Mouse (Mus musculus) right cerebral cortex, postnatal 14 days (tissue): ENCODE results near the gene Cyp46a1.

ENCODE experiments used
- DNase-seq: peaks from one replicate; pipeline ENCODE4 v3.0.0; 2022

Cyp46a1 gene

DNA sequence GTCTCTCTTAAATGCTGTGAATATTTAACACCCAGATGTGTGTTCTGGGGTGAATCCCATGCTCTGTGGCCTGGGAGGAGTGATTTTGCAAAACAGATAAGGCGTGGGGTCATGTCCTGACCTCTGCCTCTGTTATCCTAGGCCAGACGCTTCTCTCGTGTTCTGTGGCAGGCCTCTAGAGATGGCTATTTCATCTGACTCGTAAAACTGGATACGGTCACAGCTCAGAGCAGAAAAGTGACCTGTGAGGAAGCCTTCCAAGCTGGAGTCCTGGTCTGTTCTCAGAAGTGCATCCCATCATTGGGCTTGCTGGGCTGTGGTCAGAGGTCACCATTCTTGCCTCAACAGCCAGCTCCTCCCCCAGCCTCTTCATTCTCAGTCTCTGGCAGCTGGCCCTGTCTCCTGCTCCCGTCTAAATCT lies 21.7 kb upstream of the Cyp46a1 start:
- no peak for DNase-seq

DNA sequence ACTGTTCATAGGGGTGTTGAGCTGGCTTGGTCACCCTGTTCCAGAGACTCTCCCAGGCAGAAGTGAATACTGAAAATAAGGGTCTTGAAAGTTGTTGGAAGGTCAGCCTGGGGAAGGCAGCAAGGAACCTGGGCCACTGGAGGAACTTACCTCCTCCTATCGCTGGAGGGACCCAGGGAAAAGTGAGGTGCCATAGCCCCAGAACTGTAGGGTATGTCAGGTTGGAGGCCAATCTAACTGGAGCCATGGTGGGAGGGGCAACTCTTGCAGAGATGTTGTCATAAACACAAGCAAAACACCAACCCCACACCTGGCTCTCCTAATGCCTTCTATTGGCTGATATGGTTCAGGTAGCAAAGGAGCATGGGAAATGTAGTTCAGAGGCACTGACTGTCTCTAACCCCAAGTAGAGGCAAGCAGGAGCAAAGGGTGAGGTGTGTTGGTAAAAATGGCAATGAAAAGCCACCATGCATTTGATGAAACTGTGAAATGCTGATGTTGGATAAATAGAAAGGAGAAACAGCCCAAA lies 20.9 kb upstream of the Cyp46a1 start:
- no peak for DNase-seq

DNA sequence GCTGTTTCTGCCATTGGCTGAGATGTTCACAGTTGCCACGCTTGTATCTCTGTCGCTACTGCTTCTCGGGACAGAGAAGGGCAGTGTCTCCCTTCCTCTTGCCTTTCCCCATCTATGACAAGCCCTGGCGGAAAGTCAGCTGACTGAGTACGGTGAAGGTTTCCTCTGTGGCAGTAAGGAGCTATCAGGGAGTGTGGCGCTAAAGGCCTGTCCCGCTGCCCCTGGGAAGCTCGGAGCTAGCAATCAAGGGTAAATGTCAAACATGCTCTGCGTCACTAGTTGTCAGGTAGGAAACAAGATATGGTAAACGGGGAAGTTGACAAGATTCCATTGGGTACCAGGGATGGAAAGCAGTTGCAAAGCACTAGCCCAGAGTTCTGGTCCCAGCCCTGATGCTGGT lies 18.4 kb upstream of the Cyp46a1 start:
- no peak for DNase-seq

- DNase-seq: no peak
Observed at GRCm38 (mm10) chr12:108316655-108317054, 17.5 kb upstream of the Cyp46a1 start.

GRCm38 (mm10) chr12:108317201-108317738 lies 16.9 kb upstream of the Cyp46a1 start:
- DNase-seq: no peak

DNA sequence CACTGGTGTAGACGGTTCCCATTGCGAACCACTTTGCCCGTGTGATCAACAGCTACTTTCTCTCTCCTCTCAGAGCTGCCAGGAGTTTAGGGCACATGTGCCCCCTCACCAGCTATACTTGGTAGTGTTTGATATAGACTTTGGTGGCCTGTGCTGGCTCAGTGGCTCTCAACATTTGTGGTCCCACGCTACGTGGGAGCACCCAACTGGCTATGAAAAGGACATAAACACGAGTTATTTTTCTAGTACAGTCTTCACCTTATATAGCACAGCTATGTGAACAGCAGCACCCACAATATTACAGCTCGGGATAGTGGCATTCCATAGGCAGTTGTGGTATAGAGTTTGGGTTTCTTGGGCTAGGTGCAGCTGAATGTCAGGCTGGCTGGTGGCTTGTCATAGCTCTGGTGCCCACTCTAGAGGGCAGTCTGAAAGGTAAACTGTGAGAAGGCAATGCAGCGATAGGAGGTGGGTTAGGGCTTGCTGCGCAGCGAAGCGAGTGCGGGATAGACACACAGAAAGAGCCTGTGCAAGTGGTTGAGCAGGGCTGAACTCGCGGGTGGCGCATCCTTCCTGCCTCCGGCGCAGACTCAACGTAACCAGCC lies 16.3 kb upstream of the Cyp46a1 start:
- DNase-seq: no peak

GRCm38 (mm10) chr12:108318499-108318898 lies 15.7 kb upstream of the Cyp46a1 start:
- no peak for DNase-seq

DNA sequence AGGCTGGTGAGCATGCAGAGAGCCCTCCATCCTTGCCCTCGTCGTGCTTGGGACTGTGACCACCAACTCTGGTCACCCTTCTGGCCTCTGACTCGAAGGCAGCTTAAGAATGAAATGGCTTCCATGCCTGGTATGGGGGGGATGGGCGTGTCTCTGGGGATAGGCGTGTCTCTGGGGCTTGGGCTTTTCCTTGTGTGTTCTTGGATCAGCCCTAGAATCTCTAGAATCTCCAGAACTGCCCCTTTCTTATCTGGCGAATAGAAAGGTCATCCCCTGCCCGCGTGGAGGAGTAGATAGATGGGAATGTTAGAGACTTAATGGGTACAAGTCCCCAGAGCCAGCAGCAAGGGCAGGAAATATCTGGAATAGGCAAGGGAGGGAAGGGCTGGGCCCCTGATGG lies 14.1 kb upstream of the Cyp46a1 start:
- no peak for DNase-seq

DNA sequence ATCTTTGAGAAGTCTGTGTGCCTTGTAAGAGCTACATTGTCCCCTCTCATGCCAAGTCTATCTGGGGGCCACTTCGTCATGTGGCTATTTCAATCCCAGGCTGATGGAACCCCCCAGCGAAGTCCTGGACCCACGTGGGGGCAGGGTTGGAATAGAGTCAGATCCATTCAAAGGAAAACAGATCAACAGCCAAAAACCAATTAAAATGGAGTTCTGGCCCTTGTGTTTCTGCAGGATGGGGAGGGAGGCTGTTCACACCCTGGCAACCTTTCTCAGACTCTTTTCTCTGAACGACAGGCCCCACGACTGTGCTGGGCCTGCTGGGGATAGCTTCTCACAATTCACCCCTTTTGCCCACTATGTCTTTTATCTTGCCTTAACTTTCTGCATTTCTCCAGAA lies 7.8 kb upstream of the Cyp46a1 start:
- DNase-seq: no peak

GRCm38 (mm10) chr12:108327889-108328491 lies 6.2 kb upstream of the Cyp46a1 start:
- peak; percentile 85 for DNase-seq

DNA sequence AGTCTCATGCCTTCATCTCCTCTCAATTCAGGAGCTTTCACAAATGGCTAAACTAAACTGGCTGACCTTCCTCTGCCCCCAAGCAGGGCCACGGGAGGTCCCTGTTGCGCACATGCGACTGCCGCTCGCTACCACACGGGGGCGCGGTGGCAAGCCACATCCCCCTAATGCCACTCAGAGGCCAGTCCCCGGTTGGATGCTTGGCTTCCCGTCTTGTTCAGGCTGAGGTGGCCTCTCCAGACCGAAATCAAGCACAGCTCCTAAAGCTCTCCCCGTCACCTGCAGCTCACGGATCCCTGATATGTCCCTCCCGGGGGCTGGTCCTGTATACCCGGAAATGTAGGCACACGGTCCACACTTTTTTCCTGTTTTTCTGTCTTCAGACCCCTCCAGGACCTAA lies 1.1 kb upstream of the Cyp46a1 start:
- peak; percentile 86 for DNase-seq

GRCm38 (mm10) chr12:108333481-108333882 lies 699 bp upstream of the Cyp46a1 start:
- no peak for DNase-seq

DNA sequence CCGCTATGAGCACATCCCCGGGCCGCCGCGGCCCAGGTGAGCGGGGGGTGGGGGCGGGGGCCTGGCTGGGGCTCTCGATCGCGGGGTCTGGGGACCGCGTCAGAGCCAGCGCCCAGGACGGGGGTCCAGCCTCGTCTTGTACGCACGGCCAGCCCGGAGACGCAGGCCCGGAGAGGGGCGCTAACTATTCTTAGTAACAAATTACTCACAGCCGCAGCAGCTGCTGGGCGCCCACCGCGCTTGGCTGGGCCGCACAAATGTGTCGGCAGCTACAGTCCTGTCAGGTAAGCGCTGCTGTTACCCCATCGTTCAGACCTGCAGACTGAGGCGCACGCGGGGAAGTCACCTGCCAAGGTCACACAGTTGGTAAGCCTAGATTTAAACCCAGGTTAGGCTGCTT lies 348 bp downstream of the Cyp46a1 start:
- DNase-seq: peak; percentile 46

- DNase-seq: peak; percentile 60
Observed at GRCm38 (mm10) chr12:108338572-108339190, 4.5 kb downstream of the Cyp46a1 start.

- DNase-seq: no peak
Observed at GRCm38 (mm10) chr12:108348151-108348550, 14.0 kb downstream of the Cyp46a1 start.

- DNase-seq: no peak
Observed at GRCm38 (mm10) chr12:108349026-108349425, 14.8 kb downstream of the Cyp46a1 start.

- no peak for DNase-seq
Observed at GRCm38 (mm10) chr12:108350931-108351330, 16.8 kb downstream of the Cyp46a1 start.

DNA sequence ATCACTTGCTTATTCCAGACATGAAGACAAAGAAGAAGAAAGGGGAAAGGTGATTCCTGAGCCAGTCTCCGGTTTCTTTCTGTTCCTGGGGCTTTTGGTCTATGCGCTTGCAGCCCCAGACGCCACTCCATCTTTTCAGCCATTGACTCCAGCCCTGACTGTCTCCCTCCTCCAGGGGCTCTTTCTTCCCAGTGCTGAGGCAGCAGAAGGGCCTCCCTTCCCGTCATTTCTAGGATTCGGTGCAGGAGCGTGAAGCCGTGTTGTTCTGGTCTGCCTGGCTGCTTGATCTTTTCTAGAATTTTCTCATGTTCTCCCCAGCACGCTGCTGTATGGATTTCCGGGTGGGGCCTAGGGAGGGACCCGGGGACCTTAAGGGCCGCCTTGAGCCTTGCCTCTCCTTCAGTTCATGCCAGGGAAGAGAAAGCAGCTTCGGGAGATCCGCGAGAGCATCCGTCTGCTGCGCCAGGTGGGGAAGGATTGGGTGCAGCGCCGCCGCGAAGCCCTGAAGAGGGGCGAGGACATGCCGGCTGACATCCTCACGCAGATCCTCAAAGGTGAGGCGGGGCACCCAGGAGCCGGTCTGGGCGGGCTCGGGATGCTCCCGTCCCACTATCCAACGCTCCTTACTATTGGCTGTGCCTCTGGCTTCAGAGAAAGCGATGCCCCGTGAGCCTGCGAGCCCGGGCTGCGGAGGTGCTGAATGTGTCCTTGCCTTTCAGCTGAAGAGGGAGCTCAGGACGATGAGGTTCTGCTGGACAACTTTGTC lies 18.4 kb downstream of the Cyp46a1 start:
- no peak for DNase-seq

DNA sequence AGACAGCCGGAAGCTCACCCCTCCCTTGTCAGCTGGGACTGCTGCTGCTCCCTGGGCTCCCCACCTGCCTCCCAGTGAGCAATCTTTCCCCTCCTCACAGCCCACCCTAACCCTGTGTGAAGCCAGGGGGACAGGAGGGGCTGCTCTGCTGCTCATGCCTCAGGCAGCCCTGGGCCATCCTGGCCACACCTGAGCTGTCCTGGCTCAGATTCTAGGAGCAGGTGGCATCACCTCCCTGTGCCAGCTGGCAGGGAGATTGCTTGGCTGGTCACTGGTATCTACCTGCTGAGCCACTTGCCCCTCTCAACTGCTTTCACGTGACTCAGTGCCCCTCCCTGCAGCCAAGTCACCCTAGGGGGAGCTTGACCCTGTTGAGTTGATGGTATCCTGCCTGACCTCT lies 20.1 kb downstream of the Cyp46a1 start:
- no peak for DNase-seq

- no peak for DNase-seq
Observed at GRCm38 (mm10) chr12:108355271-108355670, 21.1 kb downstream of the Cyp46a1 start.

GRCm38 (mm10) chr12:108355986-108356385 lies 21.8 kb downstream of the Cyp46a1 start:
- no peak for DNase-seq

DNA sequence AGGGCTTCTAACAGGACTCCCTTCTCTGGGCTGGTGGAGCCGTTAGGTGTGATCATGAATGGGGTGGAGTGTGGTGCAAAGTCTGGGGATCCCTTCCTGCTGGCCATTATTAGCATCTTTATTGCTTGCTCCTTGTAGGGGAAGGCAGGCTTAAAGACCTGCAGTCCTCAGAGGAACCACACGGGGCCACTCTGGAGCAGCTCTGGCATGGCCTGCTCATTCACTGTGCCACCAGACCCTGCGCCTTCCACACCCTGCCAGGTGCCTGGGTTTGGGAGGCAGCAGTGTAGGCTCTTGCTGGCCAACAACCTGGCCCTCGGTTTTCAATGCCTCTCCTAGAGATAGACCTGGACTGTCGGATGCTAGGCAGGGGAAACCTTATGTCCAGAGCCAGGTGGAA lies 29.6 kb downstream of the Cyp46a1 start:
- peak; percentile 83 for DNase-seq

DNA sequence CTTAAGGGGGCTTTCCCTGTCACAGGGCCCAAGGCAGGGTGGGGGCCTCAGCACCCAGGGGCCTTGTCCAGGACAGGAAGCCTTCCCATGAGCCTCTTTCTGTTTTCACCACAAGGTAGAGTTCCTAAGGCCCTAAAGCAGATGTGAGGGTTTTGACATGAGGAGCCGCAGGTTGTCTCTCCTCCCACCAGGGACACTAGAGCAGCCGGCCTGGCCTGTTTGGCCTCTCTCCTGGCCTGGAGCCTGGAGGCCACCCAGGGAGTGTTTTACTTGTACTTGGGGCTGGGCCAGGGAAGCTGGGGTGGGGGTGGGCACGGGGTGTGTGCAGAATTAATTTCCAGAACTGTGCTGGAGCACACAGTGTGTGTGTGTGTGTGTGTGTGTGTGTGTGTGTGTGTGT lies 31.2 kb downstream of the Cyp46a1 start:
- peak; percentile 30 for DNase-seq
